Mouse (Mus musculus) MEL (cell line): ENCODE measurements around the gene Gpd1. TPM values are rescaled to one million over a fixed set of nuclear protein-coding genes. Genes with fewer than 3 reads are reported as not detected.
A peak's percentile ranks its signal among the peaks of the same experiment; 100 is the strongest.

ENCODE experiments used
- DNase-seq: peaks from one replicate; pipeline ENCODE4 v3.0.0; 2011; ENCODE audit warnings: low read depth, low spot score
- H3K27ac ChIP-seq: 2 replicates; pipeline ENCODE4 v1.5.1; 2012; ENCODE audit warnings: low read depth, mild to moderate bottlenecking, control low read depth, low read length, moderate library complexity; ENCODE audit not compliant: control insufficient read depth
- H3K27me3 ChIP-seq, 2 experiments: fragments of 150-350 bp in 1 of 2; sonication (generic) in 1 of 2; 2 replicates each; pipeline ENCODE4 v1.6.1; 2012; ENCODE audit warnings: low read length in 2 of 2, mild to moderate bottlenecking in 2 of 2, improper control_type of control experiment in 1 of 2, moderate library complexity in 1 of 2; ENCODE audit not compliant: insufficient read depth in 2 of 2, control insufficient read depth in 1 of 2
- H3K36me3 ChIP-seq, 2 experiments: 2 replicates each; pipeline ENCODE4 v1.6.1; 2012 to 2014; ENCODE audit warnings: low read length in 2 of 2, improper control_type of control experiment in 1 of 2, inconsistent platforms in 1 of 2, mild to moderate bottlenecking in 1 of 2; ENCODE audit not compliant: insufficient read depth in 2 of 2, control insufficient read depth in 1 of 2
- H3K4me1 ChIP-seq, 2 experiments: fragments of 150-350 bp in 1 of 2; sonication (generic) in 1 of 2; 2 replicates each; pipeline ENCODE4 v1.6.1; 2012; ENCODE audit warnings: low read length in 2 of 2, improper control_type of control experiment in 1 of 2, mild to moderate bottlenecking in 1 of 2; ENCODE audit not compliant: insufficient read depth in 2 of 2, control insufficient read depth in 1 of 2
- H3K4me3 ChIP-seq, 2 experiments: fragments of 150-350 bp in 1 of 2; sonication (generic) in 1 of 2; 2 replicates each; pipeline ENCODE4 v1.5.1; 2012; ENCODE audit warnings: low read depth in 2 of 2, low read length in 2 of 2, mild to moderate bottlenecking in 2 of 2, moderate library complexity in 2 of 2, control low read depth in 1 of 2, improper control_type of control experiment in 1 of 2; ENCODE audit not compliant: control insufficient read depth in 1 of 2, insufficient read depth in 1 of 2
- H3K79me2 ChIP-seq: 2 replicates; pipeline ENCODE4 v1.6.1; 2012; ENCODE audit warnings: mild to moderate bottlenecking, low read length, moderate library complexity; ENCODE audit not compliant: control insufficient read depth, poor library complexity, insufficient read depth
- H3K9ac ChIP-seq: 2 replicates; pipeline ENCODE4 v1.6.1; 2012; ENCODE audit warnings: low read depth, mild to moderate bottlenecking, control low read depth, low read length, moderate library complexity; ENCODE audit not compliant: control insufficient read depth, poor library complexity, severe bottlenecking
- H3K9me3 ChIP-seq: fragments of 150-350 bp; sonication (generic); replicated peaks from 2 replicates; pipeline ENCODE4 v1.6.1; 2012; ENCODE audit warnings: mild to moderate bottlenecking, low read length, improper control_type of control experiment, moderate library complexity; ENCODE audit not compliant: insufficient read depth
- BHLHE40 ChIP-seq: IDR thresholded peaks from 2 replicates; pipeline ENCODE4 v1.6.1; 2012; ENCODE audit warnings: low read depth, mild to moderate bottlenecking, inconsistent platforms, low read length, improper control_type of control experiment, borderline replicate concordance
- CHD1 ChIP-seq: IDR thresholded peaks from 2 replicates; pipeline ENCODE4 v1.6.1; 2012; ENCODE audit warnings: low read depth, mild to moderate bottlenecking, inconsistent platforms, low read length, improper control_type of control experiment
- CHD2 ChIP-seq: IDR thresholded peaks from 2 replicates; pipeline ENCODE4 v1.6.1; 2011; ENCODE audit warnings: low read length, improper control_type of control experiment
- CTCF ChIP-seq, 3 experiments: IDR thresholded peaks in 2 of 3; conservative IDR thresholded peaks in 1 of 3; 2 replicates each; pipeline ENCODE4 v1.5.1; 2011 to 2012; ENCODE audit warnings: low read length in 3 of 3, low read depth in 2 of 3, mild to moderate bottlenecking in 2 of 3, improper control_type of control experiment in 1 of 3, inconsistent platforms in 1 of 3, mixed read lengths in 1 of 3, moderate library complexity in 1 of 3; ENCODE audit not compliant: control insufficient read depth in 1 of 3, insufficient read depth in 1 of 3, poor library complexity in 1 of 3, severe bottlenecking in 1 of 3
- EP300 ChIP-seq, 2 experiments: IDR thresholded peaks; 2 replicates each; pipeline ENCODE4 v1.6.1; 2011; ENCODE audit warnings: improper control_type of control experiment in 2 of 2, low read length in 2 of 2, low read depth in 1 of 2, mild to moderate bottlenecking in 1 of 2
- GABPA ChIP-seq: IDR thresholded peaks from 2 replicates; pipeline ENCODE4 v1.6.1; 2012; ENCODE audit warnings: low read depth, mild to moderate bottlenecking, inconsistent platforms, low read length, improper control_type of control experiment, moderate library complexity
- GATA1 ChIP-seq: IDR thresholded peaks from 2 replicates; pipeline ENCODE4 v1.6.1; 2011; ENCODE audit warnings: low read depth, low read length, improper control_type of control experiment
- HCFC1 ChIP-seq: IDR thresholded peaks from 2 replicates; pipeline ENCODE4 v1.6.1; 2012; ENCODE audit warnings: low read depth, mild to moderate bottlenecking, inconsistent platforms, low read length, improper control_type of control experiment, moderate library complexity
- JUND ChIP-seq: IDR thresholded peaks from 2 replicates; pipeline ENCODE4 v1.6.1; 2011; ENCODE audit warnings: low read depth, mild to moderate bottlenecking, improper control_type of control experiment, low read length
- KAT2A ChIP-seq: conservative IDR thresholded peaks from 2 replicates; pipeline ENCODE4 v1.6.1; 2012; ENCODE audit warnings: low read depth, low read length, improper control_type of control experiment, inconsistent platforms
- MAFK ChIP-seq: IDR thresholded peaks from 2 replicates; pipeline ENCODE4 v1.6.1; 2011; ENCODE audit warnings: low read depth, mild to moderate bottlenecking, low read length, improper control_type of control experiment, borderline replicate concordance
- MAX ChIP-seq: IDR thresholded peaks from 2 replicates; pipeline ENCODE4 v1.6.1; 2011; ENCODE audit warnings: low read length, improper control_type of control experiment
- MAZ ChIP-seq: IDR thresholded peaks from 2 replicates; pipeline ENCODE4 v1.6.1; 2012; ENCODE audit warnings: low read depth, mild to moderate bottlenecking, inconsistent platforms, low read length, improper control_type of control experiment
- MEF2A ChIP-seq: IDR thresholded peaks from 2 replicates; pipeline ENCODE4 v1.6.1; 2014; ENCODE audit warnings: low read depth, mild to moderate bottlenecking, inconsistent platforms, low read length, improper control_type of control experiment; ENCODE audit not compliant: poor library complexity, insufficient replicate concordance, severe bottlenecking; ENCODE audit errors: extremely low read depth
- MXI1 ChIP-seq: IDR thresholded peaks from 2 replicates; pipeline ENCODE4 v1.6.1; 2011; ENCODE audit warnings: mild to moderate bottlenecking, low read depth, low read length, improper control_type of control experiment
- MYB ChIP-seq: IDR thresholded peaks from 2 replicates; pipeline ENCODE4 v1.6.1; 2011; ENCODE audit warnings: mild to moderate bottlenecking, low read depth, low read length, improper control_type of control experiment
- MYC ChIP-seq: IDR thresholded peaks from 2 replicates; pipeline ENCODE4 v1.6.1; 2011; ENCODE audit warnings: low read depth, mild to moderate bottlenecking, low read length, improper control_type of control experiment, moderate library complexity
- POLR2A ChIP-seq, 2 experiments: IDR thresholded peaks; 2 replicates each; pipeline ENCODE4 v1.6.1; 2011 to 2012; ENCODE audit warnings: low read length in 2 of 2, mild to moderate bottlenecking in 2 of 2, control low read depth in 1 of 2, improper control_type of control experiment in 1 of 2, low read depth in 1 of 2, moderate library complexity in 1 of 2; ENCODE audit not compliant: control insufficient read depth in 1 of 2, insufficient read depth in 1 of 2, poor library complexity in 1 of 2
- POLR2AphosphoS2 ChIP-seq: IDR thresholded peaks from 2 replicates; pipeline ENCODE4 v1.6.1; 2011; ENCODE audit warnings: low read length, improper control_type of control experiment
- POLR2AphosphoS5 ChIP-seq: IDR thresholded peaks from 2 replicates; pipeline ENCODE4 v1.6.1; 2012; ENCODE audit warnings: low read depth, borderline replicate concordance, mild to moderate bottlenecking, inconsistent platforms, low read length, moderate library complexity, mixed read lengths
- RAD21 ChIP-seq: IDR thresholded peaks from 2 replicates; pipeline ENCODE4 v1.6.1; 2011; ENCODE audit warnings: mild to moderate bottlenecking, low read depth, low read length, improper control_type of control experiment
- RCOR1 ChIP-seq: IDR thresholded peaks from 2 replicates; pipeline ENCODE4 v1.6.1; 2012; ENCODE audit warnings: low read depth, mild to moderate bottlenecking, inconsistent platforms, low read length, improper control_type of control experiment
- SIN3A ChIP-seq: IDR thresholded peaks from 2 replicates; pipeline ENCODE4 v1.6.1; 2012; ENCODE audit warnings: low read length, improper control_type of control experiment, inconsistent platforms
- SMC3 ChIP-seq: IDR thresholded peaks from 2 replicates; pipeline ENCODE4 v1.6.1; 2011; ENCODE audit warnings: low read depth, low read length, improper control_type of control experiment
- TAL1 ChIP-seq: IDR thresholded peaks from 2 replicates; pipeline ENCODE4 v1.6.1; 2012; ENCODE audit warnings: mild to moderate bottlenecking, inconsistent platforms, low read length, moderate library complexity, mixed read lengths
- TBP ChIP-seq: IDR thresholded peaks from 2 replicates; pipeline ENCODE4 v1.8.0; 2011; ENCODE audit warnings: low read depth, low read length, improper control_type of control experiment
- TCF12 ChIP-seq: IDR thresholded peaks from 2 replicates; pipeline ENCODE4 v1.6.1; 2014; ENCODE audit warnings: low read depth, mild to moderate bottlenecking, inconsistent platforms, low read length, improper control_type of control experiment, moderate library complexity
- UBTF ChIP-seq: IDR thresholded peaks from 2 replicates; pipeline ENCODE4 v1.6.1; 2012; ENCODE audit warnings: low read depth, mild to moderate bottlenecking, inconsistent platforms, low read length, improper control_type of control experiment, moderate library complexity, borderline replicate concordance; ENCODE audit not compliant: insufficient read depth
- USF1 ChIP-seq: IDR thresholded peaks from 2 replicates; pipeline ENCODE4 v1.6.1; 2014; ENCODE audit warnings: low read depth, mild to moderate bottlenecking, inconsistent platforms, low read length, improper control_type of control experiment, moderate library complexity
- ZC3H11A ChIP-seq: IDR thresholded peaks from 2 replicates; pipeline ENCODE4 v1.6.1; 2012; ENCODE audit warnings: low read depth, mild to moderate bottlenecking, inconsistent platforms, low read length, improper control_type of control experiment
- ZKSCAN1 ChIP-seq: IDR thresholded peaks from 2 replicates; pipeline ENCODE4 v1.6.1; 2012; ENCODE audit warnings: low read depth, mild to moderate bottlenecking, inconsistent platforms, low read length, improper control_type of control experiment, moderate library complexity
- ZMIZ1 ChIP-seq: IDR thresholded peaks from 2 replicates; pipeline ENCODE4 v1.6.1; 2012; ENCODE audit warnings: low read depth, mild to moderate bottlenecking, inconsistent platforms, low read length, improper control_type of control experiment, moderate library complexity
- ZNF384 ChIP-seq: IDR thresholded peaks from 2 replicates; pipeline ENCODE4 v1.6.1; 2012; ENCODE audit warnings: low read depth, mild to moderate bottlenecking, inconsistent platforms, low read length, improper control_type of control experiment
- polyA plus RNA-seq, 2 experiments: library from polyadenylated mRNA; stranded (reverse) in 1 of 2; unstranded in 1 of 2; fragments of >175 nt in 1 of 2; fragments of >200 nt in 1 of 2; gene quantifications; 2 replicates each; pipeline versions ENCODE4 v1.2.1 to v1.2.4; 2012; ENCODE audit warnings: low replicate concordance in 2 of 2, low read depth in 1 of 2; ENCODE audit not compliant: insufficient read length in 2 of 2, insufficient read depth in 1 of 2, missing spikeins in 1 of 2
- total RNA-seq: library from RNA; depleted of rRNA; stranded (reverse); fragments of 300-350 nt; gene quantifications from 2 replicates; pipeline ENCODE4 v1.2.3, GENCODE M21; 2012

Gene Gpd1
- total and polyA plus RNA-seq, 3 experiments: 0.23 to 0.52 TPM; not detected in 1

DNA sequence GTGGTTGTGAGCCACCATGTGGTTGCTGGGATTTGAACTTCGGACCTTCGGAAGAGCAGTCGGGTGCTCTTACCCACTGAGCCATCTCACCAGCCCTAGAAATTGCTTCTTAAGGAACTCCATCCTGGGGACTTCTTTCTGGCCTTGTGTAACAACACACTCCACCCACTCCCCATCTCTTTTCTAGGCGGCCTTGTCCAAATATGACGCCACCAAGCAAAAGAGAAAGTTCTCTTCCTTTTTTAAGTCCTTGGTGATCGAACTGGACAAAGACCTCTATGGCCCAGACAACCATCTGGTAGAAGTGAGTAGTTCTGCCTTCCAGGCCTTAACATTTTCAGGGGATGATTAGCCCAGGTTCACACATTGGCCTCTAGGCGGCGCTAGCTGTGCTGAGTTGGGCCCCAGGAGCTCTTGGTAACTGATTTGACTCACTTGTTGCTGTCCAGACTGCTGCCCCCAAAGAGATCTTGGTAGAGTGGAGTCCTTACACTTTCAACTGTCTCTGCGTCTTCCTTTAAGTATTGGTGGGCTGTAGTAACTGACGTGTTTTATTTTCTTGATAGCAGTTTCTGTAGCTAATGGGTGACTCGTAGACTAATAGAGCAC lies 11.8 kb upstream of the Gpd1 start, which contains the start of gene Gm17349:
TSS of gene Gm17349 (minus strand) at position 51 of the 609 bp plus-strand sequence.
- H3K9me3 ChIP-seq: no peaks in the 10 kb centered on the region
- peaks cover 0 to 11% of the 10 kb centered on the region in 2 experiments; a peak in 2 of 4 replicates for H3K4me1 ChIP-seq
- 0 out of 2 replicates have a peak, but pooled peaks have one; percentile 41 for TF ChIP-seq BHLHE40
- TF ChIP-seq CHD1: no peak
- TF ChIP-seq KAT2A: no peak
- no peak for TF ChIP-seq GABPA
- TF ChIP-seq MAZ: no peak
- TF ChIP-seq MXI1: no peak
- peak; percentile 24; the same call in 1 of the 2 replicates for TF ChIP-seq HCFC1
- TF ChIP-seq ZKSCAN1: no peak
- TF ChIP-seq POLR2AphosphoS2: no peak
- TF ChIP-seq CHD2: no peak
- peak; percentile 57; the same call in 1 of the 2 replicates for TF ChIP-seq JUND
- TF ChIP-seq SIN3A: no peak
- no peak for TF ChIP-seq MEF2A
- no peak for TF ChIP-seq POLR2A (IDR thresholded peaks at IDR 0.05; ENCODE audit: control insufficient read depth in 1 of 2, insufficient read depth in 1 of 2, low read depth in 1 of 2, low read length in 2 of 2, poor library complexity in 1 of 2)
- no peak for TF ChIP-seq GATA1
- no peak for TF ChIP-seq TAL1
- no peak for TF ChIP-seq USF1
- TF ChIP-seq UBTF: no peak
- no peak for TF ChIP-seq ZMIZ1
- TF ChIP-seq SMC3: peak; percentile 73
- peak; percentile 61 for TF ChIP-seq RAD21
- no peak for TF ChIP-seq TBP
- TF ChIP-seq EP300 (IDR thresholded peaks at IDR 0.05; ENCODE audit: low read depth in 1 of 2, low read length in 2 of 2): no peak
- no peak for TF ChIP-seq MAX
- TF ChIP-seq POLR2AphosphoS5: no peak
- TF ChIP-seq RCOR1: no peak
- no peak for TF ChIP-seq MAFK
- TF ChIP-seq ZNF384: 0 out of 2 replicates have a peak, but pooled peaks have one; percentile 34
- no peak for TF ChIP-seq MYC
- TF ChIP-seq CTCF (IDR thresholded peaks at IDR 0.05 in 2 of 3, conservative IDR thresholded peaks at IDR 0.05 in 1 of 3; ENCODE audit: control insufficient read depth in 1 of 3, insufficient read depth in 1 of 3, low read depth in 2 of 3, low read length in 3 of 3, poor library complexity in 1 of 3, severe bottlenecking in 1 of 3): peak; percentile 95 to 99 (median 98)
- TF ChIP-seq TCF12: no peak
- peak; percentile 39 for TF ChIP-seq ZC3H11A
- no peak for TF ChIP-seq MYB
- H3K4me3 ChIP-seq: no peak within 1 kb of the TSS
- H3K36me3 ChIP-seq: peaks cover 3 to 4% of the 10 kb centered on the region in 2 experiments; a peak in 3 of 4 replicates
- no peak within 1 kb of the TSS for H3K27ac ChIP-seq
- no peak within 1 kb of the TSS for H3K9ac ChIP-seq
- peak; percentile 89 for DNase-seq
- H3K79me2 ChIP-seq: peaks cover 4% of the 10 kb centered on the region; the same call in 1 of the 2 replicates
- H3K27me3 ChIP-seq: no peaks in the 10 kb centered on the region
